Mouse (Mus musculus) embryonic fibroblast, embryonic 13.5 days (primary cell): ENCODE results near the gene Tff1.

Experiments
- CTCF ChIP-seq: IDR thresholded peaks from 2 replicates; pipeline ENCODE4 v1.5.1; 2011; ENCODE audit warnings: mild to moderate bottlenecking, control low read depth, low read length, moderate library complexity, borderline replicate concordance; ENCODE audit not compliant: insufficient read depth
- POLR2A ChIP-seq: IDR thresholded peaks from 2 replicates; pipeline ENCODE4 v1.6.1; 2011; ENCODE audit warnings: low read depth, mild to moderate bottlenecking, control low read depth, low read length, moderate library complexity

DNA sequence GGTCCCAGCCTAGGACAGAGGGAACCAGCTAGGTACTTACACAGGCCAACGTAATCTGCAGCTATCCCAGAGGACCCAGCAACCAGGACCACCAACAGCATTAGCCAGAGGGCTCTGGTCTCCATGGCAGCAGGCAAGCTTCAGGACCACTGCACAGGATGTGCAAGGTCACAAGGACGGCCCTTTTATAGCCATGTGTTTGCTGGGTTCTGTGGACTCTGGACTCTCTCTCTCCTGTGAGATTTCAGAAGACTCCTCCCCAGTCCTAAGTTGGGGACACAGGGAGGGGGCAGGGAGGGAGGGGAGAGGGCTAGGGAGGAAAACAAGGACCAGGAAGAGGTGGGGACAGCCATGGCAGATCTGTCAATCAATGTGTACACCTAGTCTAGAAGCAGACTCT lies 35.6 kb downstream of the Tff1 start, which contains the start of gene Tff3:
- TF ChIP-seq POLR2A (no peak), CTCF (no peak)
